Mouse (Mus musculus) lung, embryonic 14.5 days (tissue): ENCODE results near the gene Gps1. TPM values are rescaled to one million over a fixed set of nuclear protein-coding genes. Genes with fewer than 3 reads are reported as not detected.
"Not testable (repeated sequence)": the region's sequence is repeated elsewhere in the genome, so short reads cannot be mapped to it uniquely, and the experiment has no call there.

Source experiments
- ATAC-seq: fragments of 200-750 bp; cut with Nextera tagmentation; 2 replicates; pipeline ENCODE4 v1.8.0; 2017; ENCODE audit warnings: mild to moderate bottlenecking, moderate TSS enrichment, moderate library complexity; ENCODE audit not compliant: insufficient read depth
- DNase-seq: peaks from one replicate; pipeline ENCODE4 v3.0.0-alpha.2; 2015
- H3K27ac ChIP-seq: fragments of 300-500 bp; sonication (generic); 2 replicates; pipeline ENCODE4 v1.5.1; 2014; ENCODE audit warnings: low read depth, mild to moderate bottlenecking, moderate library complexity
- H3K27me3 ChIP-seq: fragments of 300-500 bp; sonication (generic); 2 replicates; pipeline ENCODE4 v1.6.1; 2014; ENCODE audit warnings: low read length, control low read depth; ENCODE audit not compliant: insufficient read depth
- H3K36me3 ChIP-seq: fragments of 300-500 bp; sonication (generic); 2 replicates; pipeline ENCODE4 v1.6.1; 2014; ENCODE audit warnings: control low read depth; ENCODE audit not compliant: insufficient read depth
- H3K4me1 ChIP-seq: fragments of 300-500 bp; sonication (generic); 2 replicates; pipeline ENCODE4 v1.6.1; 2014; ENCODE audit warnings: antibody characterized with exemption, control low read depth; ENCODE audit not compliant: insufficient read depth
- H3K4me2 ChIP-seq: fragments of 300-500 bp; sonication (generic); 2 replicates; pipeline ENCODE4 v1.6.1; 2014; ENCODE audit warnings: mild to moderate bottlenecking
- H3K4me3 ChIP-seq: fragments of 300-500 bp; sonication (generic); 2 replicates; pipeline ENCODE4 v1.5.1; 2014; ENCODE audit warnings: low read depth, low read length
- H3K9ac ChIP-seq: fragments of 300-500 bp; sonication (generic); 2 replicates; pipeline ENCODE4 v1.6.1; 2014
- H3K9me3 ChIP-seq: fragments of 300-500 bp; sonication (generic); 2 replicates; pipeline ENCODE4 v1.6.1; 2016; ENCODE audit warnings: low read depth, low read length, control low read depth
- CTCF ChIP-seq: IDR thresholded peaks from 2 replicates; pipeline ENCODE4 v1.5.1; 2016; ENCODE audit warnings: antibody characterized with exemption, low read depth
- WGBS: fragments of 180-500 bp; shearing (Covaris S2); extraction: QIAGEN DNeasy Blood & Tissue Kit; methylation state at CpG from one replicate; pipeline ENCODE4 v1.1.7; 2014; 5-methylcytosine and 5-hydroxymethylcytosine counted together
- polyA plus RNA-seq: library from polyadenylated mRNA; unstranded; fragments of >200 nt; fragmentation: Nextera tagmentation; extraction: Ambion mirVana; gene quantifications from 2 replicates; pipeline ENCODE4 v1.2.1, GENCODE M21; 2014

The Gps1 gene
- polyA plus RNA-seq, 1 experiment from 2014 or later: 257 TPM

GRCm38 (mm10) chr11:120773463-120774190 lies 10.4 kb upstream of the Gps1 start:
- DNase-seq (no peak), ATAC-seq (no peak)
- no peaks in the 10 kb centered on the region for H3K9me3 ChIP-seq
- no peak overlapping the region for H3K9ac ChIP-seq
- H3K4me2 ChIP-seq: no peak overlapping the region
- WGBS: 81% methylated on average over 7 of the region's 7 CpGs
- H3K4me1 ChIP-seq: no peaks in the 10 kb centered on the region
- H3K27ac ChIP-seq: no peak overlapping the region
- H3K36me3 ChIP-seq: no peaks in the 10 kb centered on the region
- H3K4me3 ChIP-seq: no peak overlapping the region
- TF ChIP-seq CTCF: no peak
- H3K27me3 ChIP-seq: no peaks in the 10 kb centered on the region

- no peaks in the 10 kb centered on the region for H3K9me3 ChIP-seq
- ATAC-seq: peak; percentile 90
- H3K9ac ChIP-seq: no peak overlapping the region
- TF ChIP-seq CTCF: peak; percentile 100
- WGBS: 22% methylated on average over 15 of the region's 15 CpGs
- H3K27me3 ChIP-seq: no peaks in the 10 kb centered on the region
- no peak overlapping the region for H3K4me3 ChIP-seq
- H3K4me2 ChIP-seq: peak overlapping the region; percentile 32; the same call in 1 of the 2 replicates
- H3K36me3 ChIP-seq: 0 out of 2 replicates have a peak, but pooled peaks cover 5% of the 10 kb centered on the region
- H3K4me1 ChIP-seq: no peaks in the 10 kb centered on the region
- H3K27ac ChIP-seq: no peak overlapping the region
- DNase-seq: peak; percentile 98
Measured at GRCm38 (mm10) chr11:120775774-120776469, 8.2 kb upstream of the Gps1 start.

- Histone ChIP-seq H3K27ac (no peak overlapping the region), H3K4me3 (no peak overlapping the region), H3K27me3 (no peaks in the 10 kb centered on the region), H3K9me3 (no peaks in the 10 kb centered on the region), H3K4me1 (no peaks in the 10 kb centered on the region), H3K36me3 (peaks cover 12% of the 10 kb centered on the region; the same call in 1 of the 2 replicates), H3K9ac (no peak overlapping the region), H3K4me2 (no peak overlapping the region)
- WGBS: 27% methylated on average over 6 of the region's 6 CpGs
- ATAC-seq (no peak), DNase-seq (no peak)
- no peak for TF ChIP-seq CTCF
Measured at GRCm38 (mm10) chr11:120777123-120777522, 6.9 kb upstream of the Gps1 start.

- Histone ChIP-seq H3K4me2 (no peak overlapping the region), H3K9ac (no peak overlapping the region), H3K4me1 (peaks cover 4% of the 10 kb centered on the region; the same call in 1 of the 2 replicates), H3K9me3 (no peaks in the 10 kb centered on the region), H3K27me3 (no peaks in the 10 kb centered on the region), H3K36me3 (peaks cover 12% of the 10 kb centered on the region; the same call in 1 of the 2 replicates), H3K27ac (no peak overlapping the region), H3K4me3 (no peak overlapping the region)
- TF ChIP-seq CTCF: no peak
- DNase-seq (no peak), ATAC-seq (no peak)
- WGBS: 87% methylated on average over 1 of the region's 1 CpGs
Measured at GRCm38 (mm10) chr11:120779876-120780275, 4.2 kb upstream of the Gps1 start.

- not testable (repeated sequence) for H3K4me2 ChIP-seq, ATAC-seq, H3K4me3 ChIP-seq, H3K27ac ChIP-seq, H3K9ac ChIP-seq, H3K9me3 ChIP-seq, H3K4me1 ChIP-seq, H3K27me3 ChIP-seq, DNase-seq
- WGBS: 98% methylated on average over 6 of the region's 6 CpGs
- H3K36me3 ChIP-seq: peaks cover 25% of the 10 kb centered on the region; the same call in 1 of the 2 replicates
Measured at GRCm38 (mm10) chr11:120781361-120781760, 2.7 kb upstream of the Gps1 start.

GRCm38 (mm10) chr11:120783426-120784063 lies 527 bp upstream of the Gps1 start:
- WGBS: 1% methylated on average over 42 of the region's 42 CpGs
- peak overlapping the region; percentile 81; the same call in 1 of the 2 replicates for H3K27ac ChIP-seq

GRCm38 (mm10) chr11:120785145-120785544 lies 1.1 kb downstream of the Gps1 start:
- WGBS: 32% methylated on average over 9 of the region's 9 CpGs
- Histone ChIP-seq H3K9me3 (no peaks in the 10 kb centered on the region), H3K27ac (no peak overlapping the region), H3K4me2 (peak overlapping the region; percentile 98), H3K27me3 (no peaks in the 10 kb centered on the region), H3K9ac (peak overlapping the region; percentile 87), H3K36me3 (peaks cover 59% of the 10 kb centered on the region), H3K4me1 (peaks cover 8% of the 10 kb centered on the region; the same call in 1 of the 2 replicates), H3K4me3 (peak overlapping the region; percentile 93)
- DNase-seq: no peak
- no peak for ATAC-seq
- no peak for TF ChIP-seq CTCF

More at GRCm38 (mm10) chr11:120783426-120784063, 527 bp upstream of the Gps1 start:
- Histone ChIP-seq H3K36me3 (peaks cover 46% of the 10 kb centered on the region), H3K4me1 (peaks cover 8% of the 10 kb centered on the region; the same call in 1 of the 2 replicates), H3K9me3 (no peaks in the 10 kb centered on the region), H3K27me3 (no peaks in the 10 kb centered on the region), H3K4me3 (peak overlapping the region; percentile 93), H3K9ac (peak overlapping the region; percentile 87), H3K4me2 (peak overlapping the region; percentile 98)
- DNase-seq (no peak), ATAC-seq (no peak)
- TF ChIP-seq CTCF: no peak

- H3K9ac ChIP-seq, DNase-seq, H3K27ac ChIP-seq, H3K4me1 ChIP-seq, H3K9me3 ChIP-seq, ATAC-seq, H3K27me3 ChIP-seq, H3K4me3 ChIP-seq, H3K4me2 ChIP-seq: not testable (repeated sequence)
- whole genome bisulfite sequencing: 89% methylated on average over 9 of the region's 10 CpGs
- peaks cover 80% of the 10 kb centered on the region for H3K36me3 ChIP-seq
Measured at GRCm38 (mm10) chr11:120788460-120788859, 4.4 kb downstream of the Gps1 start.
